Mouse (Mus musculus) inflammation-experienced regulatory T-cells, adult 6 months (primary cell): ENCODE data around the gene Naa15. TPM values are rescaled to one million over a fixed set of nuclear protein-coding genes. Genes with fewer than 3 reads are reported as not detected.
A peak's percentile ranks its signal among the peaks of the same experiment; 100 is the strongest.
"Not testable (repeated sequence)": the region's sequence is repeated elsewhere in the genome, so short reads cannot be mapped to it uniquely, and the experiment has no call there.

Experiments
- ATAC-seq: one replicate; pipeline ENCODE4 v1.8.0; 2017
- polyA plus RNA-seq, 3 experiments: library from polyadenylated mRNA; unstranded; fragments of 100-300 nt; shearing (Covaris generic); gene quantifications; one replicate each; pipeline ENCODE4 v1.2.1; 2017

The Naa15 gene
- 10 to 100 TPM; 24.0 to 37.7 (median 30.3) TPM for polyA plus RNA-seq

GRCm38 (mm10) chr3:51415098-51416072 lies at the start of gene Naa15:
Gene Naa15 (plus strand): TSS chr3:51415148.
- ATAC-seq = peak; percentile 80

- no peak for ATAC-seq
These were observed 49.4 kb upstream of the Naa15 start for GRCm38 (mm10) chr3:51365517-51365882.

GRCm38 (mm10) chr3:51366926-51367325 lies 48.0 kb upstream of the Naa15 start:
- ATAC-seq = no peak

- ATAC-seq = no peak
These were observed 46.9 kb upstream of the Naa15 start for GRCm38 (mm10) chr3:51368011-51368410.

- ATAC-seq = no peak
These were observed 43.1 kb upstream of the Naa15 start for GRCm38 (mm10) chr3:51371826-51372225.

- ATAC-seq = peak; percentile 57
These were observed 42.1 kb upstream of the Naa15 start for GRCm38 (mm10) chr3:51372883-51373282.

- no peak for ATAC-seq
These were observed 41.4 kb upstream of the Naa15 start for GRCm38 (mm10) chr3:51373544-51373943.

- ATAC-seq = peak; percentile 47
These were observed 39.4 kb upstream of the Naa15 start for GRCm38 (mm10) chr3:51375307-51376265.

- ATAC-seq = peak; percentile 84
These were observed 36.9 kb upstream of the Naa15 start for GRCm38 (mm10) chr3:51377878-51378664.

GRCm38 (mm10) chr3:51378665-51378946 lies 36.3 kb upstream of the Naa15 start:
- no peak for ATAC-seq

GRCm38 (mm10) chr3:51379786-51380659 lies 34.9 kb upstream of the Naa15 start:
- no peak for ATAC-seq

- ATAC-seq = no peak
These were observed 34.3 kb upstream of the Naa15 start for GRCm38 (mm10) chr3:51380660-51381014.

- no peak for ATAC-seq
These were observed 31.5 kb upstream of the Naa15 start for GRCm38 (mm10) chr3:51383409-51383808.

- ATAC-seq = no peak
These were observed 28.4 kb upstream of the Naa15 start for GRCm38 (mm10) chr3:51386441-51387133.

GRCm38 (mm10) chr3:51387134-51387451 lies 27.9 kb upstream of the Naa15 start:
- ATAC-seq = no peak

- ATAC-seq = no peak
These were observed 27.0 kb upstream of the Naa15 start for GRCm38 (mm10) chr3:51387868-51388381.

- no peak for ATAC-seq
These were observed 26.0 kb upstream of the Naa15 start for GRCm38 (mm10) chr3:51388904-51389303.

GRCm38 (mm10) chr3:51391095-51391494 lies 23.9 kb upstream of the Naa15 start:
- peak; percentile 56 for ATAC-seq

GRCm38 (mm10) chr3:51391591-51391990 lies 23.4 kb upstream of the Naa15 start:
- no peak for ATAC-seq

GRCm38 (mm10) chr3:51393018-51393417 lies 21.9 kb upstream of the Naa15 start:
- ATAC-seq = not testable (repeated sequence)

GRCm38 (mm10) chr3:51393651-51394050 lies 21.3 kb upstream of the Naa15 start:
- no peak for ATAC-seq
